Mouse (Mus musculus) left cerebral cortex, adult 18-20 months (tissue): ENCODE data around the gene Tbrg4. TPM values are rescaled to one million over a fixed set of nuclear protein-coding genes. Genes with fewer than 3 reads are reported as not detected.

Experiments used
- DNase-seq, 2 experiments: peaks; one replicate each; pipeline ENCODE4 v3.0.0; 2021 to 2022; ENCODE audit warnings: low spot score in 2 of 2, mixed read lengths in 1 of 2
- total RNA-seq, 2 experiments: library from RNA; stranded (reverse); gene quantifications; 2 replicates each; pipeline ENCODE4 v1.2.3; 2021

Tbrg4 gene
- total RNA-seq, 2 experiments from 2014 or later: 49.3 to 50.4 TPM

DNA sequence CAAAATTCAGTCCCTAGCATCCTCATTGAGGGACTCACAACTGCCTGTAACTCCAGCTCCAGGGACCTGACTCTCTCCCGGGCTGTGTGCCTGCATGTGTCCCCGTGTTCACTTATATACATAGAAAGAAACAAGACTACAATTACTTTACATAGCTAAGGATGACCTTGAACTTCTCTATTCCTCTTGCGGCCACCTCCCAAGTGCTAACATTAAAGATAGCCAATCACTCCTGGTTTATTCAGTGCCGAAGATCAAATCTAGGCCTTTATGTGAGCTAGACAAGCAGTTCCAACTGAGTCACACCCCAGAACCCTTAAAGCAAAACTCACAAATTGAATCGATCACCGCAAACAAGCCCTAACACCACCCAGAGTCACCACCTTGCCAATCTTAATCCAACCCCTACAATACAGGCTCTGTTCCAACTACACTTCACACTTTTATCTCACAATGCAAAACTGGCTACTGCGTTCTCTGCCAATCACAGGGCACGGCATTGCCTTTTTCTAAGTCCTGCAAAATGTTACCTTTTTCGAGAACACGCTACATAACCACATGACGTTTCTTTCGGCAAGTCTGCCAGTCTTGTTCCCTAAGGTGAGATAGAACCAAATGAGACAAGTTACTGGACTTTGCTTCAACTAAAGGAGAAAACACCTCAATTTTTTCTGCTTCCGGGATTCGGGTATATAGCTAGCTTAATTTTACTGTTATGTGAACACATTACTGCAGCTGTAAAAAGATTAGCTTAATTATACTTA, 1.1 kb downstream of the Tbrg4 start:
- DNase-seq: no peak

DNA sequence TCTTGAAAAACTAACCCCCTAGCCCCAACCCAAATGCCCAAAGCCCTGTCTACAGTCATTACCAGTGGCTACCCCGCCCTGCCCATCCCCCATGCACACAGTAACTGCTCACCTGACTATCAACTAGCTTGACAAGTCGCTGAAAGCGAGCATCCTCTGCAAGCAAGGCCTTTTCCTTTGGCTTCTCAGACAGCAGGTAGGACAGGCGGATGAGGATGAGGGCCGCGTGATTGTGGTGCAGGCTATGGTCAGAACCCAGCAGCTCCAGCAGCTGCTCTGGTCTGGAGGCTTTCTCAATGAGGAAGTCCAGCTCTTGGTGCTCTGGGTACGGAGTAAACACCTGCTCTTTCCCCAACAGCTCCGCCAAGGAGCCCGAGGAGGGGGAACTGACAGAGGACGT, 2.2 kb downstream of the Tbrg4 start:
- DNase-seq: no peak

DNA sequence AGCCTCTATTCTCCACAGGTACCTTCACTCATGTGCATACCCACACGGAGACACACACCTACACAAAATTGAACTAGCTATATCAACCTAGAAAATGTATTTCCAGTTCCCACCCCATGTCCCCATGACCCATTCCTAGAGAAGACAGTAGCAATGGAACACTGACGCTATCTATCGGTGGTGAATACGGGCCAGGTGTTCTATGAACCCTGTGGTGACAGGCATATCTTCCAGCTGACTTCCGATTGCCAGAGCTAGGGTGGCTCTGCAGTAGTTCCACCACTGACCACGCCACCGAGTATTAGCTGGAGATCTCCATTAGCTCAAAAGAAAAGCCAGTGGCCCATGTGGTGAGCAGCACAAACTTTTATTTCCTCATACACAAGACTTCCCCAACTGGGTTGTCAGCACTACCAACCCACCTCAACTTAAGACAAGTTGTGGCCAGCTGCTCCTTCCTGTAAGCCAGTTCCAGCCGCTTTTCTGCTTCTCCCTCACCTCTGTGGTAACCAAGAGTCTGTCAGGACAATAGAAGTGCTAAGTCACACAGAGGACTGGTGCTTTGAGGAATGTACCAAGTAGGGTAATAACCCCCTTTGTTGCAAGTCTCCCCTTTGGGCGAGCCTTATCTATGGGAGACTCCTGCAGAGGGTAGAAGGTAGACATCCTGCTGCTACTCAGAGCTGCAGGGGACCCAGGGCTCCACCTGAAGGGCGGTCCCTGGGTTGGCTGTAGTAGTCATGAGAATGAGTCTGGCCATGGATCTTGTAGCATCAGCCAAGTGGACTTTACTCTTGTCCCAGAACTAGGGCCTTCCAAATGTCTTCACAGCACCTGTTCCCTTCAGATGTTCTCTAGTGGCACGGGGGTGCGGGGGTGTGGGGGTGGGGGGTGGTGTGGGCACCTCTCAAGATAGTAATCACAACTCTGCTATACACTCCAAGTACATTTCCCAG, 10.3 kb downstream of the Tbrg4 start:
- DNase-seq: no peak

DNA sequence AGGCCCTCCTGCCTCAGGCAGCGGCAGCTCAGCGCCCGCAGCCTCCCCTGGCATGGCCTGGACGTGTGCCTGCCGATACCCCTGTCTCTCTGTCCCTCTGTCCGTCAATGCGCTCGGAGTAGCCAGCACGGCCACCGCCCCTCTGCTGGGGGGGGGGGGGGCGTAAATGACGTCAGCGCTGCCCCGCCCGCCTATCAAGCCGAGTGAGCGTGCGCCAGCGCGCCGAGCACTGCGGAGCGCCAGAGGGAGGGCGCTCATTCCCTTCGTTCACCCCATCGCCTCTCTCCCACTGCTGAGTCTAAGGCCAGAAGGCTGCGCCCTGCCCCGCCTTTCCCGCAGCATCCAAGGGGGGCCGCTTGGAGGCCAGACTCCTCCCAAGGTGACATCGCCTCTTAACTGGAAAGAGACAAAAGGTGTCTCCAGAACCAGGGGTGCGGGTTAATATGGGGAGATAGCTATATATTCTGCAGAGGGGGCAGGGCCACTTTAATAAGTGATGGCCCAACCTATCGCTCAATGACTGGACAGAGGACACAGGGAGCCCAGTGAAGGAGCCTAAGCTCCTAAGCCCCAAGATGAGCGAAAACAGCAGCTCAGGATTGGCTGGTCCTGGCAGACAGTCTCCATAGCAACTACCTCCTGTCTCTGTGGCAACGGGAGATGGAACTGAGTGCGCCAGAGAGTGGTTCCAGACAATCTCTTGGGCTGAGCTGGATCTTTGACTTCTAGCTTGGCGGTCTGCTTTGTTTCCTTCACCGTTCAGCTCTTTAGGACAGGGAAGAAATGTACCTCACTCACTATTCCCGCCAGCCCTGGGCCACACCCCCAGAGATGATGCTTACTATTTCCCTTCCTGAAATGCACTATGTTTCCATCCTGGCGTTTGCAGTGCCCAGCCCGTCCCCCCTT, 20.1 kb downstream of the Tbrg4 start, which contains the start of gene Nacad:
Gene Nacad, minus strand, starts transcription at position 563 of the 909 bp plus-strand sequence.
- peak; percentile 73 to 79 for DNase-seq

DNA sequence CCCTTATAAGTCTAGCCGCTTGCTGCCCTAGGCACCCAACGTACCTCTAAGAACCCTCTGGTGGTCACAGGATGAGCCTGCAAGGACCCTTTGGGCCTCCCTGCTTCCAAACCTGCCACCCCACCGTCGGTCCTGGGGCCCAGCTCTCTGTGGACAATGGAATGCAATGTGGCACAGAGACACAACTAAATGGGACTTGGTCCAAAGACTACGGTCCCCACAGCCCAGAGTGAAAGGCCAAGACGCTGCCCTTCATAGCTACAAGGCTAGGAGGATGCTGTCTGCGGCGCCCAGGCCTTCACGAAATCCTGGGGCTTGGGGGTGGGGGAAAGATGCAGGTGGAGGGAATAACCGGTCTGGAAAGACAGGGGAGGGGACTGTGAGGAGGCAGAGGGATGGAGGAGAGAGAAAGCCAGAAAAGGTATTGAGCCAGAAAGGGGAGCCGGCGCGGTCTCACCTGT, 20.8 kb downstream of the Tbrg4 start:
- DNase-seq: no peak

DNA sequence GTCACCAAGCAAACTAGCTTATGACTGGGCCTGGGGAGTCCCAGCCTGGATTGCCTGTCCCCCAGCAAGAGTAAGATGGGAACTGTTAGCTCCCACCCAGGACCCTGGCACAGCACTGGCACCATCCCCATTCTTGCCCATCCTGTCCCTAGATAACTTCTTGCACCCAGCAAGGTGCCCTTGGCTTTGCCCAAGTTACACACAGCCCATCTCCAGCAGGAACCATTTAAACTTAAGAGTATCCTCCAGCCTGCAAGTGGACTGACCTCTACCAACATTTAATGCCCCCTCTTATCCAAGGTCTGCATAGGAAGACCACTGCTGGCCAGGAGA, 21.3 kb downstream of the Tbrg4 start:
- no peak for DNase-seq

DNA sequence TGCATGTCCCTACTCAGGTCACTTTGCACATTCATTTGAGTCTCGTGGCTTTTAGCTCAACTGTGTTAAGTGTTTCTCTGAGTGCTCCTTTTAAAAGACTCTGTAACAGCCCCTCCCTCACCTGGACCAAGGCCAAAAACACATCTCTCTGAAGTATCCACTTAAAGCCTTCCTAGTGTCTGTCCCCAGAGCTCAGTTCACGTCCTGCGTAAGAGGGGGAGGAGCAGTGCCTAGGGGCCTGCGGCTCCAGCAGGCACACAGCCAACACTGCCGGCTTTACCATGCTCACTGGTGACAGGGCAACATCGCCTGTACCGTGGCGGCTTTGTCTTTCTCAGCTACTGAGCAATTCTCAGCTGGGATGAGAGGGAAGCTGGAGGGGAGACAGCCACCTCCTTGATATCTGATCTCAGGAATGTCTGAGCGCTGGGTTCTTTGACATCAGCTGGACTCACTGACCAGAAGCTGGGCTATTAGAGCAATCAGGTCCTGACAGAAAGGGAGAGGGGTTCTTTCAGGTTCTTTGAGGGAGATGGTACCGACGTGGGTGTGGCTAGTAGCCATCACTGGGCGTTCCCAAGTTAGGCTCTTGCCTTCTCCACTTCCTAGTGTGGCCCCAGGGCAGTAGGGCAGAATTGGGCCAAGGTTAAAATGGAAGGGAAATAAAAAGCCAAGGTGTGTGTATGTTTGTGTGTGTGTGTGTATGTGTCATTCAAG, 21.8 kb downstream of the Tbrg4 start:
- peak; percentile 52 to 59 for DNase-seq

DNA sequence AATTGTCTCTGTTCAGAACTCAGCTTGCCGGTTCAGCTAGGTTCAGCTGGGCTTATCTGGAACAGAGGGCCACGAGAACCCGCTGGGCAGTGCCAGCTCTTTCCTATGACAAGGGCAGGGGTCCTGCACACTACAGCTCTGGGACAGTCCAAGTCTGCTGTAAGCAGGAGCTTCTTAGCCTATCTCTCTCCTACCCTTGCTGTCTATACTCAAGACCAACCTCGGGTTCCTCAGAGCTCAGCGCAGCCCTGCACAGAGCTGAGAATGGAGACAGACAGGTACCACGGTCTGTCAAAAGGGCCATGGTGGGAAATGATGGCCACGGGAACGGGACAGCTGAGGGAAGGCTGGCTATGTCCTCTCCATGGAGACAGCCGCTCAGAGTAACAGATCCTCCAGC, 22.6 kb downstream of the Tbrg4 start:
- DNase-seq: no peak

DNA sequence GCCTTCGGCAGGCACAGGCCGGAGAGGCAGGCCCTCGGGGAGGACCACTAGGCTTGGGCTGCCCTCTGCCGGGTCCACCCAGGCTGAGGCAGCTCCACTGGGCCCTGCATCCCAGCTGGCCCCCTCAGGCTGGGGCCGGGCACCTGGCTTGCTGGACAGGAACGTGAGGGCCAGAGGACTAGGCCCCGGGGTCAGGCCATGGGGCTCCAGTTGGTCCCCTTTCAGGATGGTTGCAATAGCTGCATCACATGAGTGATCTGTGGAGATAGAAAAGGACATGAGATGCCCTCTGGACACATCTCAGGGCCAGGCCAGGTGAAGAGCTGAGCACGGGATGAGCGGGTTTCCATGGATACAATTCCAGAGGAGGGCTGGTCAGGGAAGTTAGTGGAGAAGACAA, 23.2 kb downstream of the Tbrg4 start:
- DNase-seq: no peak

DNA sequence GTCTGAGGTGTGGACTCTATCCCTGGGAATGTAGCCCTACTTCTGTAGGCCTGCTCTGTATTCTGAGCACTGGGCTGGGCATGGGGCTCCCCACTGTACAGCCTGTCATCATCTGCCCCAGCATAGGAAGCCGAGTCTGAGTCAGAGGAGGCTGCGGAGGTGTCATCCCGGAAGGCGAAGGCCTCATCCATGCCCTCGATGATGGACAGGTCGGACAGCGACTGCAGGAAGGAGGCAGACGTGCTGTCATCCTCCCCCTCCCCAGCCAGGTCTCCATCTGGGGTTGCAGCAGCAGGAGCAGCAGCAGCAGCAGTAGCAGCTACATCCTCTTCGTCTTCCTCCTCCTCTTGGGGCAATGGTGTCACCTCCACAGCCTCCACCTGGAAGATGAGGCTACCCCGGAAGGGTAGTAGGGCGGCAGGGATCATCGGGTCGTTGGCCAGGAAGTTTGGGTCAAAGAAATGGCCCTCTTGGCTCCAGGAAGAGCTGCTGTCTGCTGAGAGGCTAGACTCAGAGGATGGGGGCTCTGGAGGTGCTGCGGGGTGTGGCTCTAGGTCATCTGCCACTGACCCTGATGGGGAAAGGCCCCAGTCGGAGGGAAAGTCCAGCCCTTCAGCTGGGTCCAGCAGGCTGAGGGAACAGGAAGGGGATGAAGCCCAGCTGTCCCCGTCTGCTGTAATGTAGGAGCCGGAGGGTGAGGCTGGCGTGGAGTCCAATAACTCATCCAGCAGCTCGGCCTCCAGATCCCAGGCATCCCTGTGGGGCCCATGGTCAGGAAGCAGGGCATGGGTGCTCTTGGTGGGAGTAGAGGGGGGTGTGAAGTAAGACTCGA, 24.0 kb downstream of the Tbrg4 start:
- DNase-seq: no peak

DNA sequence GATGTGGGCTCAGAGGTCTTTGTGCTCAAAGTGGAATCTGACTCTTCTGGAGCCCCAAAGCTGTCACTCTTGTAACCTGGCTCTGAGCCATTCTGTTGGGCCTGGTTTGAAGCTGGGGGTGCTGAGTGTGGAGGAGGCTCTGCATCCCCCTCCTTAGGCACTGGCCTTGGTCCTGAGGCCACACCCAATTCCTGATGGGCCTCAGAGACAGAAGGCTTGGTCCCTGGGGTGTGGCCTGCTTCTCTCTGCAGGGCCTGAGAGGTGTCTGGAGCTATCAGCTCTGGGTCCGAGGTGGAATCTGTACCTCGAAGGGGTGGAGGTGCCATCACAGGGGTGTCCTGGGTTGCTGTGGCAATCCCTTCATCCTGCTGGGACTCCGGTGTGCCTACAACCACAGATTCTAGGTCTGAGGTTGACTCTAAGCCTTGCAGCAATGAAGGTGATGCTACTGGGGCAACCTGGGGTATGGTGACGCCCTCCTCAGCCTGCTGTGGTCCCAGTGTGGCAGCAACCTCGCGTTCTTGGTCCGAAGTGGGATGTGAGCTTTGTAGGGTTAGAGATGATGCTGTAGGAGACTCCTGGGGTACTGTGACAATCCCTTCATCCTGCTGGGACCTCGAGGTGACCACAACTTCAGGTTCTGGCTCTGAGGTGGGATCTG, 25.5 kb downstream of the Tbrg4 start:
- no peak for DNase-seq

DNA sequence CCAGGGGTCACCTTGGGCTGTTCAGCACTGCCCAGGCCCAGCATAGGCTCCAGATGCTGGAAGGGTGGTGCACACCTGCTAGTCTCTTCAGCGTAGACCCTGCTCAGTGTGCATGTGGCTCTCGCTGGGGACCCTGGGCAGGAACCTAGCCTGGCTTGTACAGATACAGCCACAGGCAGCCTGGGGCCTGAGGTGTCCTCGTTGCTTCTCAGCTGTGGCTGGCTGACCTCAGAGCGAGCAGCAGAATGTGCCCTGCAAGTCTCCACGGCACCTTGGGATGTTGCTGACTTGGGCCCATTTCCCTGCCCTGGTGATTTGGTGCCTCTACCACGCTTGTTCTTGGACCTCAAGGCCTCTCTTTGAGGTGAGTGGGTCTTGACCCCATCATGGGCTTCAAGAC, 26.0 kb downstream of the Tbrg4 start:
- no peak for DNase-seq

DNA sequence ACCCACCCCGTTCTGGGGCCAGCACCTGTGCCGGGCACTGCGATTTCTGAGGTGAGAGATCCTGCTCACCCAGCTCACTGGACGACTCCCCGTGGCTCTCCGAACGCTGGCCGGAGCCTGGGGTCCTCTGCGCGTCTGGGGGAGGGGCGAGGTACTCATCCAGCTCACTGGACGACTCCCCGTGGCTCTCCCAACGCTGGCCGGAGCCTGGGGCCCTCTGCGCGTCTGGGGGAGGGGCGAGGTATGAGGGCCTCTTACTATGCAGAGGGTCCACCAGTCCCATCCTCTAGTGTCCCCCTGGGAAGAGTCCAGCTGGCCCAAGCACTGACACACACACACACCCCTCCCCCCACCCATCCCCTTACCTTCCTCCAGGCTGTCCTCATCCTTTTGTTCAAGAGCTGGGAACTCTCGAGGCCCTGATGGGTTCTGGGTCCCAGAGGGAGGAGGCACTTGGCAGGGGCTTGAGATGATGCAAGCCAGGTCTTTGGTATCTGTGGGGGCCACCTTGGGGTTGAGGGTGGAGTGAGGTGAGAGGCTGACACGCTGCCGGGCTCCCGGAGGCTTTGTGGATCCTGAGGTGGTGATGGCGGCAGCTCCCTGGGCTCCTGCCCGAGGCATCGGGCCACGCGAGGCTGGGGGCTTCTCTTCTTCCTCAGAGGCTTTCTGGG, 26.7 kb downstream of the Tbrg4 start:
- peak in 1 of 2 experiments; percentile 14 for DNase-seq

DNA sequence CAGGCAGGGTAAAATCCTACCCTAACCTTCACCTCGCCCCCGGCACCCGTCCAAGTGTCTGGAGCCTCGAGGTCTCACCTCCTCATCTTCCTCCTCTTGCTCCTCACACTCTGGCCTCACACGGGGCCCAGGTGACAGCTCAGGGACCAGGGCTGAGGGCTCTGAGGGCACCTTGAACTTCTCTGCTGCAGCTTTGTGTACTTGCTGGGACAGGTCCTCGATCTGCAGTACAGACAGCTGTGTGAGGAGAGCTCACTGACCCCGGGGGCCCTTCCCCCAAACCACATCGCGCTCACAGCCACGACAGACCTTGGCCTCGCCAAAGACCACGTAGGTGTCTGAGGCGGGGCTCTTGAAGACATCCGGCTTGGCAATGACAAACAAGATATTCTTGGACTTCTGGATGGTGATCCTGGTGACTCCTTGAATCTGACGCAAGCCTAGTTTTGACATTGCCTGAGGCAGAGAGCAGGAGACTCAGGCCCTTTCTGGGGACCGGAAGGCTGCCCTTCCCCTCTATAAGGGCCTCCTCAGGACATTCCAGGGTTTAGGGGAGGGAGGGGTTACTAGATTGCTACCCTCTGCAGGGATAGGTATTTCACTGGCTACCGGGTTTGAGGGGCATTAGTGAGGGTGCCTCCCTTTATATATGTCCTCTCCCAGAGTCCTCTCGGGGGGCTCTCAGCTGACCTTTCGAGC, 27.5 kb downstream of the Tbrg4 start:
- no peak for DNase-seq

DNA sequence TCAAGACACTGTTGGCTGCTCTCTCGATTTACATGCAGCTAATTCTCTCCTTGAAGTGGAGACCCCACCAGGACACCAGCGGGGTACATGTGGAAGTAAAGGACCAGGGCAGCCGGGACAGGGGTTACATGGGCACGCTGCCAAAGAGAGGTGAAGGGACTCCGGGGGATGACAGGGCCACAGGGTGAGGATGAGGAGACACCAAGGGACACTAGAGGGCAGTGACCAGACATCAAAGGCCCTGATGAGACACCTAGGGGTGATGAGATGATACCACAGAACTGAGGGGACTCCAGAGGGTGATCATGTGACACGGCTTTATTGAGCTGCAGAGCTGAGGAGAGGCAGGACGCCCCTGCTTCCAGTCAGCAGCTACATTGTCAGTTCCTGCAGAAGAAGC, 28.3 kb downstream of the Tbrg4 start:
- DNase-seq: no peak

DNA sequence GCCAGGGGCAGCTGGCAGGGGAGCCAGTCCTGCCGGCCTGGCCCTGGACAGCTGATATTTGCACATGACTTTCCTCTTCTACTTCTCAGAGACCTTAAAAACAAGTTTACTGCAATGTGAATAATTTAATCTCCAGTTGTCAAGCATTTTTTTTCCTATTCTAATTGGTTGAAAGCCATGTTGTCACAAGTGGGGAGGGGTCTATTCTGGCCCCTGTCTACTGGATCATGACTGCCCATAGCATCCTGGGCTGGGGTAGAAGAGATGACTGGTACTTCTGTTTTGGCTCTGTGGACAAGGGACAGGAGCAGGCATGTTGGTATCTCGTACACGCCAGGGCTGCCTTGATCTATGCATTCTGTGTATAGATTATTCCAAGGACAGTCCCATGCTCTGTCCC, 29.3 kb downstream of the Tbrg4 start:
- no peak for DNase-seq

DNA sequence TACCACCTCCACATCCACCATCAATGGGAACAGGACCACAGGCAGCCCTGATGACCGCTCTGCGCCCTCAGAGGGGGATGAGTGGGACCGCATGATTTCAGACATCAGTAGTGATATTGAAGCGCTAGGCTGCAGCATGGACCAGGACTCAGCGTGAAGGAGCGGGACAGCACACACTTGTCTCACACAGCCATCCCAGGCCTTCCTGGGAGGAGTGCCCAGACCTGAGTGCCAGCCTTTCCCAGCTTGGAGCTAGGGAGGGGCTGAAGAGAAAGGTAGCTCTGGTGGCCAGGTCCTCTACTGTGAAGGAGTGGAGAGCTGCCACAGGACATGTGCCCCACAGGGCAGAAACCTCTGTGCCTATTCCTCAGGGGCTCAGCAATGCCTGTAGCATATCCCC, 29.7 kb downstream of the Tbrg4 start:
- no peak for DNase-seq

DNA sequence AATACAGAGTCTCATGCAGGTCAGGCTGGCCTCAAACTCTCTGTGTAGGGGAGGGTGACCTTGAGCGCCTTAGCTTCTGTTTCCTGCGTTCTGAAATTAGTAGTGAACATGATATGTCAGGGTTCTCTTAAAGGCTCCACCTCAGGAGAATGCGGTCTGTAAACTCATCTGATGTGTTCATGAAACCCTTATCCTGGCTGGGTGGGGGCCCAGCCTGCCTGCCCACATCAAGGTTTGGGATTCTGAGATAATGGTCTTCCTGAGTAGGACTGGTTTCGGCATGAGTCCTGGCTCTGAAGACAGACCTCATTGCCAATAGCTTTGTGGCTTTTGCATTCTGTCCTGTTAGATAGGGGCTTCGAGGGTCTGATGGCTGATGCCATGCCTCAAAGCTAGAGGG, 30.5 kb downstream of the Tbrg4 start:
- no peak for DNase-seq
